Mouse (Mus musculus): ENCODE measurements at regions not wholly inside any gene's neighbourhood (a gene's known extent, or its start where the extent isn't known, plus 50 kb on each side); places are given as distances from the start of the nearest gene placed in this dataset.

DNA sequence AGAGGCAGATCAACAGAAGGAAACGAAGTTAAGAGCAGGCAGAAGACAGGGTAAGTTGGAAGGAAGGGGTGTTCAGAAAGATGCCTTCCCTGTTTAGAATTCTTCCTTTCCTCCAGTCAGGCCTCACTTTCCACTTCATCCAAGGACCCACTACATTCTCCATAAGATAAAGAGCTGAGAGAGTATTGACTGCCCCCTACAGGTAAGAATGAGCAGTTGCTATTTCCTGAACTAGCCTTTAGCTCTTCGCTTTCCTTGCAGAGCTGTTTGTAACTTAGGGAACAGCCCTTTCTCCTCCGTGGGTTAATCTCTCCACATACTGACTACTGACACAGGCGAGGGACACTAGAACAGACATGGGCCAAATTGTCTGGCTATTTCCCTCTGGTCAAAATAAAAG, 273.1 kb downstream of the Atp23 start:
- no peak for DNase-seq (ENCODE audit: low spot score)

- no peak for DNase-seq (ENCODE audit: low spot score)
These were observed 275.7 kb downstream of the Atp23 start for GRCm38 (mm10) chr10:126625466-126625865.

- no peak for DNase-seq (ENCODE audit: low spot score)
These were observed 280.4 kb downstream of the Atp23 start for GRCm38 (mm10) chr10:126620802-126621201.

GRCm38 (mm10) chr10:126619970-126620369, 281.2 kb downstream of the Atp23 start:
- no peak for DNase-seq (ENCODE audit: low spot score)

GRCm38 (mm10) chr10:126612226-126612625, 288.9 kb downstream of the Atp23 start:
- DNase-seq (ENCODE audit: low spot score): no peak

DNA sequence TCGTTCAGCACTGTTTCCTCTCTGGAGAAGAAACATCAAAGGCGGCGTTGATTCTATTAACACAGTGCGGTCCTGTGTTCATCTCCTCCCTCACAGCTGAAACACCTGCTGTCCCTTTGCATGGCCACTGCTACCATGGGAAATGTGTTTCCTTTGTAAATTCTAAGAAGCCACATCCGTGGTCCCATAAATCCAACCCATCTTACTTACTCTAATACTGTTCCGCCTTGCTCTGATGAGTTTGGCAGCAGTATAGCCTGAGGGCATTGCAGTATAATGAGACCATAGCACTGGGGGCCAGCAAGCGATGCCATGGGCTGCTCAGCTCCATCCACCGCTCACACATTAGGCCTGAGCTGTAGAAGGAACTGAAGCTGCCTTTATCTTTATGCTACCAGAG, 290.6 kb downstream of the Atp23 start:
- DNase-seq (ENCODE audit: low spot score): no peak

GRCm38 (mm10) chr10:126599686-126600085, 301.5 kb downstream of the Atp23 start:
- DNase-seq (ENCODE audit: low spot score): no peak

DNA sequence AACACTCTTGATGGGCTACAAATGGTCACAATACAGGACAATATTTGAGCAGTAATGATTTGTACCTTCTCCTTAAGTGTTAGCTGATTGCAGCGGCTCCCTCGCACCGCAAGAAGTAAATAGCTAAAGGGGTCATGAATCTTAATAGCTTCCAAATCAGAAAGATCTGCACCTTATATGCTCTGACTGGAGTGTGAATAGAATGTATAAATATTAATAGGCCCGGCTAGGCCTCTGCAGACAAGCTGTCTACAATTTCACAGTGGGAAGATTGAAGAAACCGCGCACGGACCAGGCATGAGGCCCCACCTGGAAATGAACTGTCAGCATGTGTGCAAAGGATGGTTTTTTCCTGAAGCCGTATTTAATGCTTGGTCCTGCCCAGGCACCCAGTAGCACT, 333.0 kb downstream of the Atp23 start:
- DNase-seq (ENCODE audit: low spot score): no peak

DNA sequence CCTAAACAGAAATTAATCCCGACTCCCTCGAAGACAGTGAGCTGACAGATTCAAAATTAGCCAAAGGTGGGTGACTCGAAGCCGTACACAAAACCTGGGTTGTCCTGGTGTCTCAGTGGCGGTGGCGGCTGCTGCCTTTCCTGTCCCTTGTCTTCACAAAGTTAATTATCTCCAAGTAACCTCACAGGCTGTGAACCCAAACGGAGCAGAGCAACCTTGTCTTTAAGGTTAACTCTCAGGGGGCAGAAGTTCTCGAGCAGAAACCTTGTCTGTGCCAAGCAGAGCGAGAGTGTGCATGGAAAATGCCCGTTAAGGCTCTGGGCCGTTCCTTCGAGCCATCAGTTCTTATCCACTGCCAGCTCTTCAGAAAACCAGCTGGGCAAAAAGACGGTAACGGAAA, 335.8 kb downstream of the Atp23 start:
- no peak for DNase-seq (ENCODE audit: low spot score)

- DNase-seq (ENCODE audit: low spot score): no peak
These were observed 346.1 kb downstream of the Atp23 start for GRCm38 (mm10) chr10:126555080-126555479.

GRCm38 (mm10) chr10:126531950-126532349, 369.2 kb downstream of the Atp23 start:
- no peak for DNase-seq (ENCODE audit: low spot score)

DNA sequence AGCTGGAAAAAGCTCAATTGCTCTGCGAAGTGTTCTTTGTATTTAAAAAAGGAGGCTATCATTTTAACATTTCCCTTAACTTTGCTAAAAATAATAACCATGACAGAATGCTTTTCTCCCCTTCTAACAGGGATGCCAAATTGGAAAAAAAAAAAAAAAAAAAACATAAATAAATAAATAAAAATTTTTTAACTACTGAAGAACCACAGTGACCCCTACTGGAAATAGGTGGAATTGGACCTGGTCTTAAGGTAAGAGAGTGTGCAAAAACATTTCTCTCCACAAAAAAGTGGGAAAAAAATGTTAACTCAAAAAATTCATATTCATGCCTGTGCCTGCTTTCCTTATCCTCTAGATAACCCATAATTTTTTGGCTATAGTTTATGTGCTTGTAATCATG, 369.8 kb downstream of the Atp23 start:
- DNase-seq (ENCODE audit: low spot score): peak; percentile 39

GRCm38 (mm10) chr10:126528801-126529200, 372.4 kb downstream of the Atp23 start:
- DNase-seq (ENCODE audit: low spot score): no peak

- no peak for DNase-seq (ENCODE audit: low spot score)
These were observed 375.0 kb downstream of the Atp23 start for GRCm38 (mm10) chr10:126526186-126526585.

DNA sequence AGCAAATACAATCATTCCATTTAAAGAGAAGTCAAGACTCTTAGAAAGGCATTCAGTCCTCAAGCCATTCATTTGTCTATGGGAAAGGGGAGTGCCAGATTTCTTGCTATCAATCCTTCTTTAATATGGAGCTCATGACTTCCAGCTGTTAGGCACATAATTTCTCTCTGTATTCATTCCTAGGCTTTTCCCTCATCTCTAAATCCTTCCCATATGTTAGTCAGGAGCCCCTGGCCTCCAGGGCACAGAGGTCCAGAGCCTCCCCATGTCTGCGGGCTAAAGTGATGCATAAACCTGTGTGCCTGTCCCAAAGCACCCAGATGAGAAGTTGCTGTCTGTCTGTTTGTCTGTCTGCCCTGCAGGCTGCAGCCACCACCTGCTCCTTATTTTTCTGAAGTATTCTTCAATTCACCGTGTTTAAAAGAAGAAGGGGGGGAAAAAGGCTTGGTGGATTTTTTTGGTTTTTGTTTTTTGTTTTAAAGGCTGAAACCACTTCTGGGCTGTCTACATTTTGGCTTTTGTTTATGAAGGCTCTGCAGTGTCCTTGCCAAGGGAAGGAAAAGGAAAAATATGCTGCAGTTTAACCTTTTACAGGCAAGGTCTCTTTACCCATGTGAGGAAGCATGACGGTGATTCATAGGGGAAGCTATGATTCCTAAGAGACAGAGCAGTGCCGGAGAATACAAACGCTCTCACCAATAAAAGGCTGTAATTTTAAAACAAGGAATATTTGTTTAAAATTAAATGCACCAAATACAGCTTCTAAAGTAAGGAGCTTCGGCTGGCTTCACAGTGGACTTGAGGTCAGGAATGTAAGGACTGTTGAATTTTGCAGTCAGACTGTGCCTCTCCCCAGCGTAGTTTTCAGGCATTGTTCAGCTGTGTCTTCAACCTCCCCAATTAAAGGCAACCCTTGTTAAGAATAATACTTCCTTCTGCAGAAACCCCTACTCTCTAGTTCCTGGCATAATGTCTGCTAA, 379.0 kb downstream of the Atp23 start:
- no peak for DNase-seq (ENCODE audit: low spot score)

DNA sequence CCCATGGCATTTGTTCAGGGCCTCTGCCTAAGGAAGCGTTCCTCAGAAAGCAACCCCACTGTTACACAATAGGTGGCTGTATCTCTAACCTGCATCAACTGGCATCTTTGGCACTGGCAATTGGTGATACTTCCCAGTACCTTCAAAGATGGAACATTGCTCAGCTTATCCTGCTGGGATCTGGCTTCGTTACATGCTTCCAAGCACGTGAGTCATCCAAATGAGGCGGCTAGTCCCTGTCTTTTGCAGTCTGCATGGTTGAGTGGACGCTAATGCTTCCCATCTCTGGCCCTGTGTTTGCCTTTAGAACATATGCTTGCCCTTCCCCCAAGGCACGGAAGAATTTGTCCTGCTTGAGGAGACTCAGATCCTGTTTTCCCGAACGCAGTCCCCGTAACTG, 380.2 kb downstream of the Atp23 start:
- no peak for DNase-seq (ENCODE audit: low spot score)

DNA sequence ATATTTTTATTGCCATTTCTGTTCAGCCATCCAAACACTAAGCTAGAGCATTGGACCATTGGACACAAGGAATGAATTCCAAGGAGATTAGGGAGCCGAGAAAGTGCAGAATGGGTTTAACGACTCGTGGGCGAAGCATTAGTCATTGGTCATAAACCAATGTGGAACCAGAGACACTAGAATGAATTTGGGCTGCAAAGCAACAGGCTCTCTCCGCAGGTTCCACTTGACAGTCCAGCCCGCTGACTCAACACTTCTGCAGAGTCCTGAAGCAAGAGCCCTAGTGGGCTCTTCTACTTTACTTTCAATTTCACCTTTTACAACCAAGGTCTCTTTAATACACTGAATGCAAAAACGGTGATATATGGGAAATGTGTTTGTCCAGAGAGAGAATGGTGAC, 388.0 kb downstream of the Atp23 start:
- DNase-seq (ENCODE audit: low spot score): no peak

DNA sequence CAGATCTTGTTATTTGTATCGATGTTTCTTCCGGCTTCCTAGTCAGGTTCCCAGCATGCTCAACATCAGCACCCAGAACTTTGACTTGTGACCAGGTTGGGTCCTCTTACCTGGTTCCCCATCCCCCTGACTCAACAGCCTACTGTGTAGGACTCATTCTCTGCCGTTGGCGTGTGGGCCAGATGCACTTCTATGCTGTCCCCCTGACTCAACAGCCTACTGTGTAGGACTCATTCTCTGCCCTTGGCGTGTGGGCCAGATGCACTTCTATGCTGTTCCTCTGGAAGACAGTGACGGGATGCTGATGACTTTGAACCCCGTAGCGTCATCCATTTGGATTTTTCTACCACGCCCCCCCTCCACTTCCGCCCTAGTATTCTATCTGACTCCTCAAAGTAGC, 389.6 kb downstream of the Atp23 start:
- DNase-seq (ENCODE audit: low spot score): peak; percentile 87

DNA sequence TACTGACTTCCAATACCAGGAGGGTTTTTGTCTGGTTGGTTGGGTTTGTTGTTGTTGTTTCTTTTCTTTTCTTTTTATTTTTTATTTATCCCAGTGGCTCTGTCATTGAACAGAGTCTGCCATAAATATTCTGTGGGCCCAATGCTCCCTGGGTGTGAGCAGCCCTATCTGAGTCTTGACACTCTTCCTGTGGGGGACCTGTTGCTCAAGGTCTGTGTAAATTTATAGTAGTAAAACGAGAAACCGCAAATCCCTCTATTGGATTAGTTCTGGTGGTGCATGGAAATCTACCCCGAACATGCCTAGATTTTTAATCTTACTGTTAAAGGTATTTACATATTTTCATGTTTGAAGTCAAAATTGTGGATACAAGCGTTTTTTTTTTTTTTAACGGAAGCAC, 395.2 kb downstream of the Atp23 start:
- DNase-seq (ENCODE audit: low spot score): no peak

- peak; percentile 9 for DNase-seq (ENCODE audit: low spot score)
These were observed 399.0 kb downstream of the Atp23 start for GRCm38 (mm10) chr10:126502013-126502688.

GRCm38 (mm10) chr10:126498726-126499125, 402.4 kb downstream of the Atp23 start:
- no peak for DNase-seq (ENCODE audit: low spot score)

DNA sequence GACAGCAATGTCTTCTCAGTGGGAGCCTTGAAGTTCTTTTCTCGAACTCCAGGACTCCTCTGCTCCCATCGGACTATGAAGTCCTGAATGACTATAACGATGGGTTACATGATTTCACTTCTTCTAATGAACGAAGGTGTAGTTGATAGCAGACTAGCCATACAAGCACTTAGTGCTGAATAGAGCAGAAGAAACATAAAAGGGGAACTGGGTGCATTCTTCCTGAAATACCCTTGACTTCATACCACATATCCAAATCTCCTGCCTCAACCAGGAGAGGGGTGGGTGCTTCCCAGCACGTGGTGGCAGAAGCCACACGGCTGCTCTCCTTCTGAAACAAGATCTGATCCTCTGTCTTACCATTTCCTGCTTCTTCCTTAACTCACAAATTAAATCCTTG, 407.4 kb downstream of the Atp23 start:
- DNase-seq (ENCODE audit: low spot score): no peak

DNA sequence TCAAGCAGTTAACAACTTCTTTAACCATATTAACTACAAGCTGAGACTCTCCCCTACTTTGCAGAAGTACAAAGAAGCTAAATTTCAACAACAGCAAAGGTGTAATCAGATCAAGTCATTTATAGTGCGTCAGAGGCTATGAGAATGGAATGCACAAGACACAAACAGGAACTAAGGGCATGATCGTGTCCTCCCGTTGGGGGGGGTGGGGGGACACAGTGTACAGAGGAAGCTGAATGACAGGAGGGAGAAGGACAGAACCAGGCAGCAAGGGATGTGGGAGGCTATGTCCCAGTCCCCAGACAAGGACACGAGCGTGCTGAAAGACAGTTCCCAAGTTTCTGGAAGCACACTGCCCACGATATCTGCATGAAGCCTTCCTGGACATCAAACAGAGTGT, 408.9 kb downstream of the Atp23 start:
- no peak for DNase-seq (ENCODE audit: low spot score)

Measured in layer of hippocampus, adult 9-10 months (tissue).